Mouse (Mus musculus) liver, embryonic 15.5 days (tissue): Measurements from ENCODE around the gene Uqcrq. TPM values are rescaled to one million over a fixed set of nuclear protein-coding genes. Genes with fewer than 3 reads are reported as not detected.

ENCODE experiments used
- ATAC-seq: fragments of 200-750 bp; cut with Nextera tagmentation; 2 replicates; pipeline ENCODE4 v1.8.0; 2017; ENCODE audit warnings: moderate number of reproducible peaks, mild to moderate bottlenecking, moderate library complexity; ENCODE audit not compliant: insufficient read depth
- H3K27ac ChIP-seq: fragments of 300-500 bp; sonication (generic); replicated peaks from 2 replicates; pipeline ENCODE4 v1.5.1; 2015; ENCODE audit warnings: mild to moderate bottlenecking, inconsistent platforms
- H3K27me3 ChIP-seq: fragments of 300-500 bp; sonication (generic); 2 replicates; pipeline ENCODE4 v1.6.1; 2015; ENCODE audit warnings: mild to moderate bottlenecking, inconsistent platforms
- H3K36me3 ChIP-seq: fragments of 300-500 bp; sonication (generic); replicated peaks from 2 replicates; pipeline ENCODE4 v1.6.1; 2015; ENCODE audit warnings: moderate library complexity, mild to moderate bottlenecking, inconsistent platforms
- H3K4me1 ChIP-seq: fragments of 300-500 bp; sonication (generic); replicated peaks from 2 replicates; pipeline ENCODE4 v1.6.1; 2015; ENCODE audit warnings: inconsistent platforms
- H3K4me2 ChIP-seq: fragments of 300-500 bp; sonication (generic); 2 replicates; pipeline ENCODE4 v1.6.1; 2015; ENCODE audit warnings: moderate library complexity, mild to moderate bottlenecking, inconsistent platforms
- H3K4me3 ChIP-seq: fragments of 300-500 bp; sonication (generic); replicated peaks from 2 replicates; pipeline ENCODE4 v1.5.1; 2015; ENCODE audit warnings: mild to moderate bottlenecking, inconsistent platforms
- H3K9ac ChIP-seq: fragments of 300-500 bp; sonication (generic); 2 replicates; pipeline ENCODE4 v1.6.1; 2015; ENCODE audit warnings: moderate library complexity, mild to moderate bottlenecking, inconsistent platforms
- H3K9me3 ChIP-seq: fragments of 300-500 bp; sonication (generic); replicated peaks from 2 replicates; pipeline ENCODE4 v1.6.1; 2016; ENCODE audit warnings: inconsistent platforms
- WGBS: fragments of 180-500 bp; shearing (Covaris S2); methylation state at CpG from one replicate; pipeline ENCODE4 v1.1.7; 2015; ENCODE audit warnings: mixed read lengths; ENCODE audit not compliant: insufficient replicate concordance; 5-methylcytosine and 5-hydroxymethylcytosine counted together
- polyA plus RNA-seq: library from polyadenylated mRNA; unstranded; fragments of >200 nt; fragmentation: Nextera tagmentation; extraction: Ambion mirVana; gene quantifications from 2 replicates; pipeline ENCODE4 v1.2.1, GENCODE M21; 2015

The Uqcrq gene
- polyA plus RNA-seq, 1 experiment from 2014 or later = 512 TPM

DNA sequence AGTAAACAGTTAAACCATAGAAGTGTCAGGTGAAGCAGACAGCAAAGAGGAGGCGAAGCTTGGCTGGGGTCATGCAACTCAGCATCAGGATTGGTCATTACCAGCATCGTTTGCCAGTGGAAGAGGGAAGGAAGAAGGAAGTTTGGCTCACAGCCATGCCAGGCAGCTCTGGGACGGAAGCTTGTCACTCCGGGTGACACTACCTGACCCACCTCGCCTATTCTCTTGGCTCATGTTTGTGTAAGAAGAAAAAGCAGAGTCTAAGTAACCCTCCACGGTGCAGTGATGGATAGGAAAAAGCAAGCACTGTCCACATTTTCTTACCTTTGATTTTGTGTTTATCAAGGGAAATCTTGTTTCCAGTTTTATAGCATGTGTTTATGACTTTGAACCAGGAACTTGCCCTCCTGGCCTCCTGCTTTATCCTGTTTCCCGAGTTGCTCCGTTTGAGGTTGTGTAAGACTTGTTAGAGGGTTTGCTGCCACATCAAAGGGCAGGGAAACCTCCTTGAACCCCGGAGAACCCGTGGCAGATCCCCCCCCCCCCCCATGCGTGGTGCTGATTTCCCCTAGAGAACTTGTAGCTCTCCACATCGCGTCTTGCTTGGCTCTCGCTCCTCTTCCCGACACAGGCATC, 19.6 kb upstream of the Uqcrq start:
- no peaks in the 10 kb centered on the region for H3K9me3 ChIP-seq
- peaks cover 27% of the 10 kb centered on the region for H3K27me3 ChIP-seq
- no peak for ATAC-seq
- peaks cover 18% of the 10 kb centered on the region for H3K4me1 ChIP-seq
- H3K4me2 ChIP-seq = no peak overlapping the region
- H3K27ac ChIP-seq = no peak overlapping the region
- no peak overlapping the region for H3K4me3 ChIP-seq
- 20% methylated on average over 15 of the region's 15 CpGs for WGBS
- no peak overlapping the region for H3K9ac ChIP-seq
- no peaks in the 10 kb centered on the region for H3K36me3 ChIP-seq

DNA sequence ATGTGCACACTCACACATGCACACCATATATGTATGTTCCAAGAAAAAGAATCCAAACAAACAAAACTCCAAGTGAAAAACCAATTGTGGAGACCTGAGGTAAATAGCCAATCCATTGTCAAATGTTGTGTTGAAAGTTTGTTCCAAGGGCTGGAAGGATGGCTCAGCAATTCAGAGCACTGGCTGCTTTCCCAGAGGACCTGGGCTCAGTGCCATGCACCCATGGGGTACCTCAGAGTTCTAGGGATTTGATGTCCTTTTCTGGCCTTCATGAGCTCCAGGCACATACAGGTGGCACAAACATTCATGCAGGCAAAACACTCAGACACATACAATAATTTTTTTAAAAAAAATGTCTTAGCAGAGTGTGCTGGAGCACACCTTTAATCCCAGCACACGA, 17.9 kb upstream of the Uqcrq start:
- no peak overlapping the region for H3K4me3 ChIP-seq
- H3K4me2 ChIP-seq = no peak overlapping the region
- H3K27ac ChIP-seq = no peak overlapping the region
- no peak overlapping the region for H3K9ac ChIP-seq
- no peaks in the 10 kb centered on the region for H3K36me3 ChIP-seq
- H3K27me3 ChIP-seq = peaks cover 20% of the 10 kb centered on the region
- 69% methylated on average over 1 of the region's 1 CpGs for WGBS
- no peaks in the 10 kb centered on the region for H3K9me3 ChIP-seq
- ATAC-seq = no peak
- H3K4me1 ChIP-seq = peaks cover 28% of the 10 kb centered on the region

DNA sequence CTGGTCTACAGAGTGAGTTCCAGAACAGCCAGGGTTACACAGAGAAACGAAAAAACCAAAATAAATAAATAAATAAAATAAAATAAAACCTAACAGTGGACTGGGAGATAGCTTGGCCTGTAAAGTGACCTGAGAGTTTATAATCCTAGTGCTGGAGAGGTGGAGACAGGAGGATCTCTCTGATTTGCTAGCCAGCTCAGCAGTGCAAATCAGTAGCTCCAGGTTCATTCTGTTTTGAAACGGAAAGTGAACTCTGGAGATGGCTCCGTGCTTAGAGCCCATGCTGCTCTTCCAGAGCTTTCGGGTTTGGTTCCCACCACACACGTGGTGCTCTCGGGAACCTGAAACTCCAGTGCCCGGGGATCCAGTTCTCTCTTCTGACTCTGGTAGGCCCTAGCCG, 17.4 kb upstream of the Uqcrq start:
- H3K27ac ChIP-seq = no peak overlapping the region
- no peak overlapping the region for H3K4me3 ChIP-seq
- WGBS = 74% methylated on average over 8 of the region's 8 CpGs
- H3K9ac ChIP-seq = no peak overlapping the region
- H3K27me3 ChIP-seq = peaks cover 20% of the 10 kb centered on the region
- no peak for ATAC-seq
- H3K9me3 ChIP-seq = no peaks in the 10 kb centered on the region
- H3K4me2 ChIP-seq = no peak overlapping the region
- no peaks in the 10 kb centered on the region for H3K36me3 ChIP-seq
- H3K4me1 ChIP-seq = peaks cover 28% of the 10 kb centered on the region

DNA sequence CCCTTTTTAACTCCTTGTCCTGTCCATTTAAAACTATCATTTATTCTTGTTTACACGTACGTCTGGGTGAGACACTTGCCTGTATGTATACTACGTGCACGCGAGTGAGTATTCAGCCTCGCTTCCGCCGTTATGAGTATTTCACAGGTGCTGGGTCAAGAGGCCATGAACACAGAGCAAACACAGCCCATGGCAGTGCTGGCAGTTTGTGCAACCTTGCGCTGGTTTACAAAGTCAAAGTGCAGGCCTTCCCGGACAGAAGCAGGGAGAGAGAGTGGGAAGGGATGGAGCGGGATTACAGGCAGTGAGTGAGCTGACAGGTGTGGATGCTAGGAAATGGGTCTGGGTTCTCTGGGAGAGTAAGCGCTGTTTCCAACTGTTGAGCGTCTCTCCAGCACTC, 15.6 kb upstream of the Uqcrq start:
- no peak overlapping the region for H3K9ac ChIP-seq
- no peaks in the 10 kb centered on the region for H3K9me3 ChIP-seq
- H3K4me3 ChIP-seq = no peak overlapping the region
- 79% methylated on average over 13 of the region's 13 CpGs for WGBS
- peak; percentile 69 for ATAC-seq
- no peak overlapping the region for H3K4me2 ChIP-seq
- H3K27ac ChIP-seq = 0 out of 2 replicates have a peak overlapping the region, but pooled peaks have one; percentile 45
- H3K27me3 ChIP-seq = peaks cover 16% of the 10 kb centered on the region
- H3K36me3 ChIP-seq = no peaks in the 10 kb centered on the region
- H3K4me1 ChIP-seq = peaks cover 35% of the 10 kb centered on the region

DNA sequence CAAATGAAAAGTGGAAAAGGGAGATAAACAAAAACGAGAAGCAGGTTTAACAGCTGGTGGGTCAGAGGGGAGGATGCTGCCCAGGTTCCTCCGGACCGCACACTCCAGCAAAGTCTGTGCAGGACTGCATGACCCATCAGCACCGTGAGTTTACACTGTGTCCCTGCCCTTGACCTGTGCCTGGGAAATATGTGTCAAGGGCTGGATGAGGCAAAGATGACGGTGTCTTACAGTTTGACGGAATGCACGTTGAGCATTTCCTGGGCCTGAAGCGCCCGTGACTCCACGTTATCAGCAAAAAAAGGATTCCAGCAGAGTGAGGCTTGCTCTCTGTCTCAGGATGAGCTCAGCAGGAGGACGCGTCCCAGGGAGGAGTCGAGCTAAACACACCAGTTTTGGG, 14.9 kb upstream of the Uqcrq start:
- Histone ChIP-seq H3K27ac (peak overlapping the region; percentile 45; the same call in 1 of the 2 replicates), H3K36me3 (no peaks in the 10 kb centered on the region), H3K4me3 (no peak overlapping the region), H3K4me2 (no peak overlapping the region), H3K4me1 (peaks cover 32% of the 10 kb centered on the region), H3K9me3 (no peaks in the 10 kb centered on the region), H3K27me3 (peaks cover 10% of the 10 kb centered on the region), H3K9ac (no peak overlapping the region)
- ATAC-seq = peak; percentile 26; the same call in 1 of the 2 replicates
- 56% methylated on average over 13 of the region's 13 CpGs for WGBS

DNA sequence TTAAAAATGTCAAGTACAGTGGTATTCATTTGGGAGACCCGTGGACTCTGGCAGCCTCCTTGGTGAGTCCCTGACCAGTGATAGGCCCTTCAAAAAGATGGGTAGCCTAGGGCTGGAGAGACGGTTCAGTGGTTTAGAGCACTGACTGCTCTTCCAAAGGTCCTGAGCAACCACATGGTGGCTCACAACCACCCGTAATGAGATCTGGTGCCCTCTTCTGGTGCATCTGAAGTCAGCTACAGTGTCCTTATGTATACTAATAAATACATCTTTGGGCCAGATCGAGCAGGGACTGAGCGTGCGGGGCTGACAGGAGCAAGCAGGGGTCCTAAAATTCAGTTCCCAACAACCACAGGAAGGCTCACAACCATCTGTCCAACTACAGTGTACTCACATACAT, 13.2 kb upstream of the Uqcrq start:
- H3K4me2 ChIP-seq = peak overlapping the region; percentile 18
- H3K4me3 ChIP-seq = no peak overlapping the region
- no peaks in the 10 kb centered on the region for H3K36me3 ChIP-seq
- 12% methylated on average over 6 of the region's 6 CpGs for WGBS
- H3K27ac ChIP-seq = no peak overlapping the region
- no peaks in the 10 kb centered on the region for H3K27me3 ChIP-seq
- no peaks in the 10 kb centered on the region for H3K9me3 ChIP-seq
- no peak overlapping the region for H3K9ac ChIP-seq
- peaks cover 27% of the 10 kb centered on the region for H3K4me1 ChIP-seq
- 0 out of 2 replicates have a peak, but pooled peaks have one; percentile 17 for ATAC-seq

DNA sequence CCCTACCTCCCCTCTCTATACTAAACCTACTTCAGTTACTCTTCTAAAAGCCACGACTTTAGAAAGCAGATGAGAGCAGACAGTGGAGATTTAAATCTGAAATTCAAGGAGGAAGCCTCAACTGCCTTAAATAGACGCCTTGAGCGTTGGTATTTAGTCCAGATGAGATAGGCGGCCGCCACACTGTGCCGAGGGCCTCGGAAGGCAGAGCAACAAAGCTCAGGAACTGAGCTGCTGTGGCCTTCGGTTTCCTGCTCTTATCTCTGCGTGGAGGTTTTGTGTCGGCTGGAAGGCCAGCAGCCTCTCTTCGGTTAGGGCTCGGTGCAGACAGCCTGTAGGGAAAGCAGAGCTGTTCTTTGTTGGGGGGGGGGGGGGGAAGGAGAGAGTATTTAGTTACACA, 11.3 kb upstream of the Uqcrq start:
- Histone ChIP-seq H3K4me2 (peak overlapping the region; percentile 13; the same call in 1 of the 2 replicates), H3K27me3 (no peaks in the 10 kb centered on the region), H3K4me1 (peaks cover 23% of the 10 kb centered on the region), H3K4me3 (no peak overlapping the region), H3K36me3 (no peaks in the 10 kb centered on the region), H3K9me3 (no peaks in the 10 kb centered on the region), H3K9ac (0 out of 2 replicates have a peak overlapping the region, but pooled peaks have one; percentile 8), H3K27ac (no peak overlapping the region)
- 3% methylated on average over 12 of the region's 12 CpGs for WGBS
- ATAC-seq = no peak

DNA sequence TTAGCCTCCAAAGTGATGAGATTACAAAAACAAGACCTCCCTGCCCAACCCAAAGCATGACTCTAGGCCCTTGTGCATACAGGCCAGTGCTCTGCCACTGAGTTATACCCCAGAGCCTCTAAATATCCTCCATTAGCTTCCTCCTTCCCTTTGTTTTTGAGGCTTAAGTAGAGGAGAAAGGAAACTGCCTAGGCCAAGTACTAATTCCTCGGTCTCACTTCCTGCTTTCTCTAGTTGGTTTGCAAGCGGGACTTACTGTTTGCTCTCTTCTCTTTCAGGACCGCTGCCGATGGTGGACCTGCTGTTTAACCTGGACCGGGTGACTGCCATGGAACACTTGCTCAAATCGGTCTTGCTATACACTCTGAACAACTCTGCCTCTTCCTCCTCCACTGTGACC, 5.7 kb upstream of the Uqcrq start:
- Histone ChIP-seq H3K27ac (no peak overlapping the region), H3K9ac (no peak overlapping the region), H3K4me3 (no peak overlapping the region), H3K4me2 (no peak overlapping the region), H3K36me3 (no peaks in the 10 kb centered on the region), H3K4me1 (peaks cover 32% of the 10 kb centered on the region), H3K9me3 (no peaks in the 10 kb centered on the region), H3K27me3 (no peaks in the 10 kb centered on the region)
- ATAC-seq = no peak
- 62% methylated on average over 6 of the region's 6 CpGs for WGBS

DNA sequence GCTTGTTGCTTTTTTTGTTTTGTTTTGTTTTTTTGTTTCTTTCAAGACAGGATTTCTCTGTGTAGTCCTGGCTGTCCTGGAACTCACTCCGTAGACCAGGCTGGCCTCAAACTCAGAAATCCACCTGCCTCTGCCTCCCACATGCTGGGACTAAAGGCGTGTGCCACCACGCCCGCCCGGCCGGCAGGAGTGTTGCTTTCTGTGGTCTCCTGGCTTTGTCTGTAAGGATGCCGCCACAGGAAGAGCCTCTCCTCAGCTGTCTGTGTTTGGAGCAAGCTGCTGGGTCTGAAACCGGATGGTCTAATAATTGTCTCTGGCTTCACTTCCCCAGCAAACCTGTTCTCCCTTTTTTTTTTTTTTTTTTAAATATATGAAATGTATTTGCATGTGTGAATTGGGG, 4.9 kb upstream of the Uqcrq start:
- Histone ChIP-seq H3K9me3 (no peaks in the 10 kb centered on the region), H3K36me3 (no peaks in the 10 kb centered on the region), H3K4me3 (no peak overlapping the region), H3K27me3 (no peaks in the 10 kb centered on the region), H3K4me1 (peaks cover 38% of the 10 kb centered on the region), H3K4me2 (no peak overlapping the region), H3K9ac (no peak overlapping the region), H3K27ac (no peak overlapping the region)
- ATAC-seq = no peak
- WGBS = 48% methylated on average over 8 of the region's 8 CpGs

DNA sequence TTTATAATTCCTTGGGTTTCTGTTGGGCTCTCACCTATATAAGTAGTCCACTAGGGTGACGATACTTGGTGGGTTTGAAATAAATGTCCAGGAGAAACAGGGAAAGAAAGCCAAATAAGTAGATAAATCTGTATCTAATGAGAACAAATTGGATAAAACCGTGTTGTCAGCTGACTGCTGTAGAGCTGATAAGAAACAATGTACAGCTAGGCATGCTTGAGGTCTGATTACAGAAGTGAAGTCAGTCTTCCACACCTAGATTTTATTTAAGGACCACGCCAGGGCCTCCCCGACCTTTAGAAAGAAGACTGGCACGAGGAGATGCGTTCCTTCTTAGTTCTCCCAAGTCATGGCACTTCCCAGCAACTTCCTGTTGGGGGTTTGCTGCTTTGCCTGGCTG, 2.4 kb upstream of the Uqcrq start:
- H3K4me1 ChIP-seq = peaks cover 55% of the 10 kb centered on the region
- H3K9me3 ChIP-seq = no peaks in the 10 kb centered on the region
- 0 out of 2 replicates have a peak overlapping the region, but pooled peaks have one; percentile 19 for H3K27ac ChIP-seq
- H3K9ac ChIP-seq = no peak overlapping the region
- no peaks in the 10 kb centered on the region for H3K27me3 ChIP-seq
- peaks cover 11% of the 10 kb centered on the region for H3K36me3 ChIP-seq
- no peak overlapping the region for H3K4me3 ChIP-seq
- ATAC-seq = no peak
- peak overlapping the region; percentile 38 for H3K4me2 ChIP-seq
- WGBS = 17% methylated on average over 6 of the region's 6 CpGs

DNA sequence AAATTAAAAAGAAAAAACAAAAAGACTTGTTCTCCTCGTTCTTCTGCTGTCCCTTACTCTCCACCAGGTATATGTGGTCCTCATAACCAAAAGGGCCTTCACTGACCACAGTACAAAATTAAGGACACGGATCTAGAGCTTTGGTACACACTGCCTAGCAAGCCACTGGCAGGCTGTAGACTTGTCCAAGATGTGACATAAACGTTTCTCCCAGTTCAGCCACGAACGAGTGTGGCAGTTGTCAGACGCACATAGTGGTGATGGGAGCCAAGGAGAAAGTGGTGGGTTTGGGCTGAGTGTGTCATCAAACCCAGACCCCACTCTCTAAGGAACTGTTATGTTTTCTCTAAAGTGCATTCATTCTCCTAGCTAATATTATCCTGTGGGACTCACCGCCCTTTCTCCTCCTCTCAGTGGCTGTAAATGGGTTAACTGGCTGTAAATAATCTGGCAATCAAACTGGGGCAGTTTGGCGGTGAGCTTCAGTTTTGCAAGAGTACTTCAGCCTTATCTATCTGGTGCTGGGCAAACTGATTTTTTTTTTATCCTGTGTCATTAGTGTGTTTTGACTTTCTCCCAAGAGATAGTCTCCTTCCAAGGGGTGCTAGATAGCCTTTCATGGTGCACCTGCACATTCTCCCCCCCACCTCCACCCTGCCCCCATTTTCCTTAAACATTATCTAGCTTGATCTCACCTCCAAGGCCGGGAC, 871 bp upstream of the Uqcrq start:
- H3K27ac ChIP-seq = peak overlapping the region; percentile 90
- peak; percentile 18 for ATAC-seq
- no peaks in the 10 kb centered on the region for H3K27me3 ChIP-seq
- no peaks in the 10 kb centered on the region for H3K9me3 ChIP-seq
- peak overlapping the region; percentile 96 for H3K4me3 ChIP-seq
- H3K9ac ChIP-seq = peak overlapping the region; percentile 28; the same call in 1 of the 2 replicates
- WGBS = 5% methylated on average over 9 of the region's 9 CpGs
- peaks cover 14% of the 10 kb centered on the region for H3K36me3 ChIP-seq
- H3K4me1 ChIP-seq = peaks cover 55% of the 10 kb centered on the region
- H3K4me2 ChIP-seq = peak overlapping the region; percentile 87
